Mouse (Mus musculus) splenic B cell, adult 2 months (primary cell): Measurements from ENCODE around the gene Gm266.

ENCODE experiments used
- DNase-seq: peaks from one replicate; pipeline ENCODE4 v3.0.0-alpha.2; 2011; ENCODE audit warnings: low read depth, low spot score
- H3K27me3 ChIP-seq: 2 replicates; pipeline ENCODE4 v1.6.1; 2012; ENCODE audit warnings: mild to moderate bottlenecking, low read length, moderate library complexity, mixed read lengths; ENCODE audit not compliant: control insufficient read depth, poor library complexity, insufficient read depth, severe bottlenecking
- H3K36me3 ChIP-seq: 2 replicates; pipeline ENCODE4 v1.6.1; 2012; ENCODE audit warnings: mild to moderate bottlenecking, low read length, moderate library complexity, mixed read lengths; ENCODE audit not compliant: control insufficient read depth, poor library complexity, insufficient read depth, severe bottlenecking

Gm266 gene

GRCm38 (mm10) chr12:111454543-111455280, 30.9 kb downstream of the Gm266 start:
- H3K36me3 ChIP-seq: no peaks in the 10 kb centered on the region
- no peaks in the 10 kb centered on the region for H3K27me3 ChIP-seq
- no peak for DNase-seq

DNA sequence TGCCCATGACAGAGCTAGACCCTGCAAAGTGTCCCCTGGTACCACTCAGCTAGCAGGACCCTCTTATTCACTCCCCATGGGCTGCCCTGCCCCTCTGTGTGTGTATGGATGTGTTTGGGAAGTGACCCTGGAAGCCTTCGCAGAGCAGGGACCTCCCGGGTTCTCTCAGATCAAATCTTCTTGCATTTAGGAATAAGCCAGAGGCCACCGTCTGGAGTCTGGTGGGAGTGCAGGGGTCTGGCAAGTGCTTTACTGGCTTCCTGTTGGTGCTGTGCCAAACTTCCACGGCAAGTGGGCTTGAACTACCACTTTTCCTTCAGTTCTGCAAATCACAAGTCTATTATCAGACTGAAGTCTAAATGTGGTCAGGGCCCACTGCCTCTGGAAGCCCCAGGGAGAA, 31.6 kb downstream of the Gm266 start:
- no peaks in the 10 kb centered on the region for H3K36me3 ChIP-seq
- no peak for DNase-seq
- no peaks in the 10 kb centered on the region for H3K27me3 ChIP-seq

DNA sequence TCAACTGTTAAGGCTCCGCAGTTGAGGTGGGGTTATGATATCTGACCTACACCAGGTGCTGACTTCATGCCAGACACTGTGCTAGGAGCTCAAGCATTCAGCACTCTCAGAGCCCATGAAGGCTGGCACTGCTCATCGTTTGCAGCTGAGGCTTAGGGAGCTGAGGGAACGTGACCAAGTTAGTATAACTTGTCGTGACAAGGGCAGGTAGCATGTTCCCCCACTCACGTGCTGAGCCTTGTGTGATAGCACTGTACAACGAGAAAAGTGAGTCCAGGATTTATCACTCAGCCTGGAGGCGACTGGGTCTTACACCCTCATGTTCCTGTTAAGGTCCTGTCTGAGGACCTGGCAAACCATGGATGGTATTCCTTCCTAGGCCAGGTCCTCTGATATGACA, 34.1 kb downstream of the Gm266 start:
- DNase-seq: no peak
- Histone ChIP-seq H3K36me3 (no peaks in the 10 kb centered on the region), H3K27me3 (no peaks in the 10 kb centered on the region)

GRCm38 (mm10) chr12:111450359-111450758, 35.3 kb downstream of the Gm266 start:
- Histone ChIP-seq H3K27me3 (no peaks in the 10 kb centered on the region), H3K36me3 (no peaks in the 10 kb centered on the region)
- no peak for DNase-seq

DNA sequence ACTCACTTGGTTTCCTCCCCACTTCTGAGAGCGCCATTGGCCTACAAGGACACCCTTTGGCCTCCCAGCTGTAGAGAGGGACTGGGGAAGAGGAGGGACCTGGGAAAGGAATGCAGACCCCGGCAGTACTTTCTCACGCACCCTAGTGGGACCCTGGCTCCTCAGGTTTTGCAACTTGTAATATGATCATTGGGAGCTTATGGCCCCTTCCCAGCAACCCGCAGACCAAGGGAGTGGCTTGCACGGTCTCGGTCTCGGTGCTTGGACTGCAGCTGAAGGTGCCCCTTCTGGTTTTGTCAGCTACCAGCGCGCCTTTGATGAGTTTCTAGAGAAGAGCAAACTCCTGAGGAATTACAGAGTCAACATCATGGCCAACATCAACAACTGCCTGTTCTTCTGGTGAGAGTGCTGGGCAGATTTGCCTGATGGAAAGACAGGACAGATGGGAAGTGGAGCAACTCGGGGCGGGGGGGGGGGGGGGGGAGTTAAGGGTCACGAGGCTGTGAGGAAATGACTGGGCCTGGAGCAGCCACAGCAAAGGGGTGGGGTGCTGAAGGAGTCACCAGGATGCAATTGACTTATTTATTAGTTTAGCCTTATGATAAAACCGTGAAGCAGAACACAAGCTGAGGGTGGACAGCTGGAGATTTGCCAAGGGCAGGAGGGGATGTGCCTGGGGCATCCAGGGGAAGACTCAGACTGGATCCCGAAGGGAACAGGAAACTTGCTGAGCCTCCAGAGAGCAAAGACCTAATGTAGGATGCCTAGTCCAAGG, 36.5 kb downstream of the Gm266 start:
- no peak for DNase-seq
- no peaks in the 10 kb centered on the region for H3K36me3 ChIP-seq
- no peaks in the 10 kb centered on the region for H3K27me3 ChIP-seq

GRCm38 (mm10) chr12:111447898-111448760, 37.5 kb downstream of the Gm266 start:
- no peak for DNase-seq
- Histone ChIP-seq H3K36me3 (no peaks in the 10 kb centered on the region), H3K27me3 (no peaks in the 10 kb centered on the region)

DNA sequence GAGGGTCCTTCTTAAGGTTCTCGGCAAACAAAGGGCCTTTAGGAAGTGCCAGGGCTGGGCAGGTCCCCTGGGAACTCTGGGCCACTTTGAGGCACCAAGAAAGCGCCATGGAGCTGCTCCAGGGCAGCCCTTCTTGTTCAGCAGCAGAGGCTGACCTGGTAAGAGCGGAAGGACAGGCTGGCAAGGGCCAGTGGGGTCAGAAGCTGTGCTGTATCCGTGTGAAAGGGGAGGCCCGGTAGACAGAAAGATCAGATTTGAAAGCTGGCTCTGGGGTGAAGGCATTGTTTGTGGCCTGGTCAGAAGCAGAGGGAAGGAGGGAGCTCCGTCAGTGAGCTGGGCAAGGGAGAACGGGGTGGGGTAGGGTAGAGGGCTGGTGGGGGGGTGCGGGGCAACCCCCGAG, 38.3 kb downstream of the Gm266 start:
- Histone ChIP-seq H3K36me3 (no peaks in the 10 kb centered on the region), H3K27me3 (no peaks in the 10 kb centered on the region)
- DNase-seq: no peak

DNA sequence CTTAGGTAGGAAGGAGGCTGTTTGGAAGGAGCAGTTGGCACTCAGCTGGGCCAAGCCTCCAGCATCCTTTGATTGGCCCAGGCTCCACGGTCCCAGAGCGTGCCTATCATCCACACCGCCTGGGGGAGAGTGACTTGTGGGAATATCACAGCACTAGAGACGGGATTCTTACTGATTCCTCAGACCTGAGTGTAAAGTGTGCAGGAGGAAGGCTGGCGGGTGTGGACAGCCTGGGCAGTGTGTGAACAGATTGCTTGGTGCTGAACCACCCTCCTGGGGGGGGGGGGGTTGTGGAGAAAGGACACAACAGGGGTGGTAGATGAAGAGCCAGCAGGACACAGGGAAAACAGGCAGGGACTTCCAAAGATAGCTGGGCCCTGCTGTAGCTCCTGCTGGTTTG, 38.9 kb downstream of the Gm266 start:
- Histone ChIP-seq H3K36me3 (no peaks in the 10 kb centered on the region), H3K27me3 (no peaks in the 10 kb centered on the region)
- DNase-seq: no peak

DNA sequence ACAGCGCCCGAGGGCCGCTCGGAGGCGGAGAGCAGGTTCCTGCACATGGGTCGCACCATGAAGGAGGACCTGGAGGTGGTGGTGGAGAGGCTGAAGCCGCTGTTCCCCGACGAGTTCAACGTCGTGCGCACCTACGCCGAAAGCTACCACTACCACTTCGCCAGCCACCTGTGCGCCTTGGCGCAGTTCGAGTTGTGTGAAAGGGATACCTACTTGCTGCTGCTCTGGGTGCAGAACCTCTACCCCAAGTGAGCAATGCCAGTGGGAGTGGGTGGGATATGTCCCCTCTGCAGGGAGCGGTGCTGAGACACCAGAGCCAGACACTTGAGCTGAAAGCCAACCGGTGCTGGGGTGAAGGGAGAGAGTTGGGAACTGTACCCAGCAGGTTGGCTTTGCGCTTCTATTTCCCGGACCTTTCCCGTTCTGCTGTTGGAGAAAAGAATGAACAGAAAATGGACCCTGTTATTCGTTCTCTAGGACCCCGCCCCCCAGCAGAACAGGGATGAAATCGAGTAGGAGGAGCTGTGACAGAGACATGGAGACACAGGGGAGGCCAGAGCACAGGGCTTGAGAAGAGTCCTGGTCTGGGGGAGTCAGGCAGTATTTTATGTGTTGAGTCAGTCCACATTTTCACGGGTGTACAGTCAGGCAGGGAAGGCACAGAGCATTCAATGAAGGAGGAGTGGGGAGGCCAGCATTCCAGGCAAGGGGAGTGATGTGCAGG, 39.6 kb downstream of the Gm266 start:
- H3K27me3 ChIP-seq: no peaks in the 10 kb centered on the region
- no peak for DNase-seq
- H3K36me3 ChIP-seq: no peaks in the 10 kb centered on the region

- no peaks in the 10 kb centered on the region for H3K27me3 ChIP-seq
- DNase-seq: no peak
- H3K36me3 ChIP-seq: no peaks in the 10 kb centered on the region
Observed at GRCm38 (mm10) chr12:111445161-111445889, 40.3 kb downstream of the Gm266 start.

GRCm38 (mm10) chr12:111443921-111444831, 41.4 kb downstream of the Gm266 start:
- DNase-seq: no peak
- H3K36me3 ChIP-seq: no peaks in the 10 kb centered on the region
- no peaks in the 10 kb centered on the region for H3K27me3 ChIP-seq

- H3K27me3 ChIP-seq: no peaks in the 10 kb centered on the region
- no peak for DNase-seq
- H3K36me3 ChIP-seq: no peaks in the 10 kb centered on the region
Observed at GRCm38 (mm10) chr12:111443011-111443870, 42.4 kb downstream of the Gm266 start.
